Mouse (Mus musculus): ENCODE measurements around the gene Nfatc4. TPM values are rescaled to one million over a fixed set of nuclear protein-coding genes. Genes with fewer than 3 reads are reported as not detected.

The Nfatc4 gene
- total RNA-seq, 2 experiments from 2014 or later: 2.6 TPM

- TF ChIP-seq CTCF (conservative IDR thresholded peaks at IDR 0.05): no peak
- no peak for DNase-seq (ENCODE audit: low spot score in 2 of 2)
- no peak within 1 kb of the TSS for H3K27ac ChIP-seq
- H3K4me3 ChIP-seq: peak within 1 kb of the TSS; percentile 22
Measured at GRCm38 (mm10) chr14:55788256-55789050, 34.5 kb upstream of the Nfatc4 start, which contains the start of gene Ripk3. Gene Ripk3, minus strand, starts transcription at chr14:55788865.

GRCm38 (mm10) chr14:55793461-55793860 lies 29.5 kb upstream of the Nfatc4 start:
- TF ChIP-seq CTCF (conservative IDR thresholded peaks at IDR 0.05): no peak
- H3K27ac ChIP-seq: no peak overlapping the region
- DNase-seq (ENCODE audit: low spot score in 2 of 2): no peak
- H3K4me3 ChIP-seq: no peak overlapping the region

- TF ChIP-seq CTCF (conservative IDR thresholded peaks at IDR 0.05): no peak
- Histone ChIP-seq H3K4me3 (no peak overlapping the region), H3K27ac (no peak overlapping the region)
- DNase-seq (ENCODE audit: low spot score in 2 of 2): no peak
Measured at GRCm38 (mm10) chr14:55793946-55794345, 29.0 kb upstream of the Nfatc4 start.

- Histone ChIP-seq H3K27ac (no peak overlapping the region), H3K4me3 (no peak overlapping the region)
- DNase-seq (ENCODE audit: low spot score in 2 of 2): no peak
- TF ChIP-seq CTCF (conservative IDR thresholded peaks at IDR 0.05): no peak
Measured at GRCm38 (mm10) chr14:55795380-55796163, 27.4 kb upstream of the Nfatc4 start.

- no peak overlapping the region for H3K27ac ChIP-seq
- DNase-seq (ENCODE audit: low spot score in 2 of 2): no peak
- TF ChIP-seq CTCF (conservative IDR thresholded peaks at IDR 0.05): no peak
- peak overlapping the region; percentile 43 for H3K4me3 ChIP-seq
Measured at GRCm38 (mm10) chr14:55814885-55815284, 8.1 kb upstream of the Nfatc4 start.

- H3K27ac ChIP-seq: no peak overlapping the region
- DNase-seq (ENCODE audit: low spot score in 2 of 2): no peak
- no peak for TF ChIP-seq CTCF (conservative IDR thresholded peaks at IDR 0.05)
- H3K4me3 ChIP-seq: peak overlapping the region; percentile 43
Measured at GRCm38 (mm10) chr14:55815310-55815751, 7.6 kb upstream of the Nfatc4 start.

GRCm38 (mm10) chr14:55819845-55820405 lies 3.0 kb upstream of the Nfatc4 start:
- H3K27ac ChIP-seq: no peak overlapping the region
- H3K4me3 ChIP-seq: no peak overlapping the region
- DNase-seq (ENCODE audit: low spot score in 2 of 2): no peak
- TF ChIP-seq CTCF (conservative IDR thresholded peaks at IDR 0.05): no peak

- Histone ChIP-seq H3K27ac (no peak overlapping the region), H3K4me3 (no peak overlapping the region)
- no peak for TF ChIP-seq CTCF (conservative IDR thresholded peaks at IDR 0.05)
- DNase-seq (ENCODE audit: low spot score in 2 of 2): no peak
Measured at GRCm38 (mm10) chr14:55820576-55820975, 2.4 kb upstream of the Nfatc4 start.

GRCm38 (mm10) chr14:55822435-55822990 lies 431 bp upstream of the Nfatc4 start:
- peak overlapping the region; percentile 76 for H3K27ac ChIP-seq
- DNase-seq (ENCODE audit: low spot score in 2 of 2): peak; percentile 34 to 59
- TF ChIP-seq CTCF (conservative IDR thresholded peaks at IDR 0.05): peak; percentile 95
- H3K4me3 ChIP-seq: peak overlapping the region; percentile 55

GRCm38 (mm10) chr14:55824001-55824480 lies 1.1 kb downstream of the Nfatc4 start:
- DNase-seq (ENCODE audit: low spot score in 2 of 2): no peak

GRCm38 (mm10) chr14:55824481-55825215 lies 1.7 kb downstream of the Nfatc4 start:
- DNase-seq (ENCODE audit: low spot score in 2 of 2): no peak
- Histone ChIP-seq H3K4me3 (peak overlapping the region; percentile 55), H3K27ac (peak overlapping the region; percentile 76; the same call in 1 of the 2 replicates)
- no peak for TF ChIP-seq CTCF (conservative IDR thresholded peaks at IDR 0.05)

More at GRCm38 (mm10) chr14:55824001-55824480, 1.1 kb downstream of the Nfatc4 start:
- H3K27ac ChIP-seq: peak overlapping the region; percentile 76
- H3K4me3 ChIP-seq: peak overlapping the region; percentile 55
- TF ChIP-seq CTCF (conservative IDR thresholded peaks at IDR 0.05): no peak
